Mouse (Mus musculus): ENCODE measurements at regions not wholly inside any gene's neighbourhood (a gene's known extent, or its start where the extent isn't known, plus 50 kb on each side); places are given as distances from the start of the nearest gene placed in this dataset.

- 62% methylated on average over 5 of the region's 5 CpGs for WGBS
- TF ChIP-seq CTCF (IDR thresholded peaks at IDR 0.05; ENCODE audit: low read depth): no peak
- DNase-seq (ENCODE audit: low spot score): no peak
Measured at GRCm38 (mm10) chr2:51047520-51047919, 101.4 kb downstream of the Rnd3 start.

DNA sequence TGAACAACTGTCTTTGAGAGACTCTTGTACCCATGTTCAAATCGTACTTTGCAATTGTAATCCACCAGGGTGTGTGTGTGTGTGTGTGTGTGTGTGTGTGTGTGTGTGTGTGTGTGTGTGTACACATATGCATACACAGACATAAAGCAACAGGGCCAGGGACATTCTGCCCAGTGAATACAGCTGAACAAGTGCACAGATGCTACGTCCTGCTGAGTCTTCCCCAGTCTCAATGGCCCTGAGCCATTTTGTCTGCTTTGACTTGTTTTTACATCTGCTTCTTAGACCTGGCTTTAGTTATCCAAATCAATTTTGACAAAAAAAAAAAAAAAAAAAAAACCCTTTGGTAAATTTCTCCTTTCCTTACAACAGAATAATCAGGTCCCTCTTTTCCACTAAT is 103.3 kb downstream of the Rnd3 start:
- Histone ChIP-seq H3K27me3 (ENCODE audit: control insufficient read depth, insufficient read depth, low read length) (no peaks in the 10 kb centered on the region), H3K27ac (replicated peaks) (no peak overlapping the region), H3K36me3 (ENCODE audit: control insufficient read depth, insufficient read depth, low read length) (no peaks in the 10 kb centered on the region), H3K4me1 (replicated peaks; ENCODE audit: control insufficient read depth, insufficient read depth) (no peaks in the 10 kb centered on the region), H3K9me3 (ENCODE audit: control insufficient read depth, low read length) (no peaks in the 10 kb centered on the region), H3K9ac (ENCODE audit: low read length) (no peak overlapping the region), H3K4me2 (replicated peaks; ENCODE audit: low read depth) (no peak overlapping the region), H3K4me3 (ENCODE audit: low read depth, low read length) (no peak overlapping the region)
- DNase-seq (ENCODE audit: low spot score) (no peak), ATAC-seq (ENCODE audit: low FRiP score, low TSS enrichment) (no peak)
- no peak for TF ChIP-seq CTCF (IDR thresholded peaks at IDR 0.05; ENCODE audit: low read depth)
- TF ChIP-seq EP300 (optimal IDR thresholded peaks at IDR 0.05): no peak
- WGBS: 74% methylated on average over 2 of the region's 2 CpGs

More at GRCm38 (mm10) chr2:51047520-51047919, 101.4 kb downstream of the Rnd3 start:
- Histone ChIP-seq H3K9ac (ENCODE audit: low read length) (no peak overlapping the region), H3K4me3 (ENCODE audit: low read depth, low read length) (no peak overlapping the region), H3K9me3 (ENCODE audit: control insufficient read depth, low read length) (no peaks in the 10 kb centered on the region), H3K27ac (replicated peaks) (no peak overlapping the region), H3K4me2 (replicated peaks; ENCODE audit: low read depth) (no peak overlapping the region), H3K36me3 (ENCODE audit: control insufficient read depth, insufficient read depth, low read length) (no peaks in the 10 kb centered on the region), H3K4me1 (replicated peaks; ENCODE audit: control insufficient read depth, insufficient read depth) (no peaks in the 10 kb centered on the region), H3K27me3 (ENCODE audit: control insufficient read depth, insufficient read depth, low read length) (no peaks in the 10 kb centered on the region)
- no peak for ATAC-seq (ENCODE audit: low FRiP score, low TSS enrichment)

DNA sequence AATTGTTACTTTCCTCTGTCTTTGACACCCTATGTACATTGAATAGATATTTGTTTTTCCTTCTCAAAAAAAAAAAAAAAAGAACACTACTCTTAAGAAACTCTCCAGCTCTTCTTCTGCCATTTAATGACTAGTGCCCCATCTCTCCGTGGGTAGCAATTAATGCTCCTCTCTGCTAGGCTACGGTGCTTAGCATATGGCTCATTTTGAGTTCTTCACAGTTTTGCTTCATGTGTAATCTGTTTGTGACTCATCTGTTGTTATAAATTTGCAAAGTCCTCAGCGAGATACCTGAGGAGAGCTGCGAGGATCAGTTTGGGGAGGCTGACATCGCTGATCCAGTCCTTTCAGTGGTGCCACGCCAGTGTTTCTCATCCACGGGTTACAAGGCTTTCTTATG is 107.8 kb downstream of the Rnd3 start:
- no peaks in the 10 kb centered on the region for H3K4me1 ChIP-seq (replicated peaks; ENCODE audit: control insufficient read depth, insufficient read depth)
- WGBS: 56% methylated on average over 7 of the region's 7 CpGs
- no peak overlapping the region for H3K4me3 ChIP-seq (ENCODE audit: low read depth, low read length)
- H3K36me3 ChIP-seq (ENCODE audit: control insufficient read depth, insufficient read depth, low read length): no peaks in the 10 kb centered on the region
- no peak for ATAC-seq (ENCODE audit: low FRiP score, low TSS enrichment)
- no peaks in the 10 kb centered on the region for H3K27me3 ChIP-seq (ENCODE audit: control insufficient read depth, insufficient read depth, low read length)
- no peak overlapping the region for H3K27ac ChIP-seq (replicated peaks)
- no peak overlapping the region for H3K9ac ChIP-seq (ENCODE audit: low read length)
- no peaks in the 10 kb centered on the region for H3K9me3 ChIP-seq (ENCODE audit: control insufficient read depth, low read length)
- no peak for DNase-seq (ENCODE audit: low spot score)
- H3K4me2 ChIP-seq (replicated peaks; ENCODE audit: low read depth): no peak overlapping the region
- TF ChIP-seq CTCF (IDR thresholded peaks at IDR 0.05; ENCODE audit: low read depth) (no peak), EP300 (optimal IDR thresholded peaks at IDR 0.05) (no peak)

DNA sequence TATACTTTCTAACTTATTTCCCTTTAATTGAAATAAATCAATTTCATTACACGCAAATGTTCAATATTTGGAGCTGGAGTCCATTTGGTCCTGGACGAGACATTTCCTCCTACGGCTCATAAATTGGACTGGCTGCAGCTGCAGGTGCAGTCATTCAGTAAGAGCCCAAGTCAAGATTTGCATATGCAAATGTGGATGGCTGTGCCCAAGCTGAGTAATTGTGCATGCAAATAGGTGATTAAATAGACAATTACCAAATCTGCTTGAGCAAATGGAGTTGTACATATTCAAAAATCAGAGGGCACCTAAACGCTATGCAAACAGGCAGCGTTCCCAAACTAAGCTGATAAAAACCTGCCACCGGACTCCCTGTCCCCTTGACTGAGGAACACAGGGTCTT is 110.2 kb downstream of the Rnd3 start:
- H3K27ac ChIP-seq (replicated peaks): no peak overlapping the region
- WGBS: 70% methylated on average over 6 of the region's 6 CpGs
- H3K9me3 ChIP-seq (ENCODE audit: control insufficient read depth, low read length): no peaks in the 10 kb centered on the region
- DNase-seq (ENCODE audit: low spot score): no peak
- no peaks in the 10 kb centered on the region for H3K4me1 ChIP-seq (replicated peaks; ENCODE audit: control insufficient read depth, insufficient read depth)
- H3K27me3 ChIP-seq (ENCODE audit: control insufficient read depth, insufficient read depth, low read length): no peaks in the 10 kb centered on the region
- no peak overlapping the region for H3K9ac ChIP-seq (ENCODE audit: low read length)
- no peaks in the 10 kb centered on the region for H3K36me3 ChIP-seq (ENCODE audit: control insufficient read depth, insufficient read depth, low read length)
- no peak overlapping the region for H3K4me3 ChIP-seq (ENCODE audit: low read depth, low read length)
- TF ChIP-seq CTCF (IDR thresholded peaks at IDR 0.05; ENCODE audit: low read depth) (no peak), EP300 (optimal IDR thresholded peaks at IDR 0.05) (no peak)
- ATAC-seq (ENCODE audit: low FRiP score, low TSS enrichment): no peak
- no peak overlapping the region for H3K4me2 ChIP-seq (replicated peaks; ENCODE audit: low read depth)

GRCm38 (mm10) chr2:51036995-51037394 is 111.9 kb downstream of the Rnd3 start:
- H3K4me3 ChIP-seq (ENCODE audit: low read depth, low read length): no peak overlapping the region
- no peaks in the 10 kb centered on the region for H3K36me3 ChIP-seq (ENCODE audit: control insufficient read depth, insufficient read depth, low read length)
- H3K4me2 ChIP-seq (replicated peaks; ENCODE audit: low read depth): no peak overlapping the region
- no peaks in the 10 kb centered on the region for H3K27me3 ChIP-seq (ENCODE audit: control insufficient read depth, insufficient read depth, low read length)
- no peaks in the 10 kb centered on the region for H3K9me3 ChIP-seq (ENCODE audit: control insufficient read depth, low read length)
- DNase-seq (ENCODE audit: low spot score): no peak
- no peak for TF ChIP-seq CTCF (IDR thresholded peaks at IDR 0.05; ENCODE audit: low read depth)
- no peak for TF ChIP-seq EP300 (optimal IDR thresholded peaks at IDR 0.05)
- ATAC-seq (ENCODE audit: low FRiP score, low TSS enrichment): no peak
- H3K27ac ChIP-seq (replicated peaks): no peak overlapping the region
- no peak overlapping the region for H3K9ac ChIP-seq (ENCODE audit: low read length)
- H3K4me1 ChIP-seq (replicated peaks; ENCODE audit: control insufficient read depth, insufficient read depth): no peaks in the 10 kb centered on the region
- 77% methylated on average over 5 of the region's 5 CpGs for WGBS

- H3K9ac ChIP-seq (ENCODE audit: low read length): no peak overlapping the region
- no peak overlapping the region for H3K4me2 ChIP-seq (replicated peaks; ENCODE audit: low read depth)
- no peaks in the 10 kb centered on the region for H3K36me3 ChIP-seq (ENCODE audit: control insufficient read depth, insufficient read depth, low read length)
- no peak for ATAC-seq (ENCODE audit: low FRiP score, low TSS enrichment)
- TF ChIP-seq EP300 (optimal IDR thresholded peaks at IDR 0.05) (no peak), CTCF (IDR thresholded peaks at IDR 0.05; ENCODE audit: low read depth) (no peak)
- no peak for DNase-seq (ENCODE audit: low spot score)
- no peaks in the 10 kb centered on the region for H3K27me3 ChIP-seq (ENCODE audit: control insufficient read depth, insufficient read depth, low read length)
- no peaks in the 10 kb centered on the region for H3K4me1 ChIP-seq (replicated peaks; ENCODE audit: control insufficient read depth, insufficient read depth)
- WGBS: 79% methylated on average over 8 of the region's 8 CpGs
- H3K27ac ChIP-seq (replicated peaks): no peak overlapping the region
- no peaks in the 10 kb centered on the region for H3K9me3 ChIP-seq (ENCODE audit: control insufficient read depth, low read length)
- no peak overlapping the region for H3K4me3 ChIP-seq (ENCODE audit: low read depth, low read length)
Measured at GRCm38 (mm10) chr2:51036190-51036755, 112.6 kb downstream of the Rnd3 start.
